Mouse (Mus musculus) MEL (cell line): ENCODE measurements around the gene Lnx2. TPM values are rescaled to one million over a fixed set of nuclear protein-coding genes. Genes with fewer than 3 reads are reported as not detected.

Experiments
- DNase-seq: peaks from one replicate; pipeline ENCODE4 v3.0.0; 2011; ENCODE audit warnings: low read depth, low spot score
- H3K27ac ChIP-seq: 2 replicates; pipeline ENCODE4 v1.5.1; 2012; ENCODE audit warnings: low read depth, mild to moderate bottlenecking, control low read depth, low read length, moderate library complexity; ENCODE audit not compliant: control insufficient read depth
- H3K27me3 ChIP-seq, 2 experiments: fragments of 150-350 bp in 1 of 2; sonication (generic) in 1 of 2; 2 replicates each; pipeline ENCODE4 v1.6.1; 2012; ENCODE audit warnings: low read length in 2 of 2, mild to moderate bottlenecking in 2 of 2, improper control_type of control experiment in 1 of 2, moderate library complexity in 1 of 2; ENCODE audit not compliant: insufficient read depth in 2 of 2, control insufficient read depth in 1 of 2
- H3K36me3 ChIP-seq, 2 experiments: 2 replicates each; pipeline ENCODE4 v1.6.1; 2012 to 2014; ENCODE audit warnings: low read length in 2 of 2, improper control_type of control experiment in 1 of 2, inconsistent platforms in 1 of 2, mild to moderate bottlenecking in 1 of 2; ENCODE audit not compliant: insufficient read depth in 2 of 2, control insufficient read depth in 1 of 2
- H3K4me1 ChIP-seq, 2 experiments: fragments of 150-350 bp in 1 of 2; sonication (generic) in 1 of 2; 2 replicates each; pipeline ENCODE4 v1.6.1; 2012; ENCODE audit warnings: low read length in 2 of 2, improper control_type of control experiment in 1 of 2, mild to moderate bottlenecking in 1 of 2; ENCODE audit not compliant: insufficient read depth in 2 of 2, control insufficient read depth in 1 of 2
- H3K4me3 ChIP-seq, 2 experiments: fragments of 150-350 bp in 1 of 2; sonication (generic) in 1 of 2; 2 replicates each; pipeline ENCODE4 v1.5.1; 2012; ENCODE audit warnings: low read depth in 2 of 2, low read length in 2 of 2, mild to moderate bottlenecking in 2 of 2, moderate library complexity in 2 of 2, control low read depth in 1 of 2, improper control_type of control experiment in 1 of 2; ENCODE audit not compliant: control insufficient read depth in 1 of 2, insufficient read depth in 1 of 2
- H3K79me2 ChIP-seq: 2 replicates; pipeline ENCODE4 v1.6.1; 2012; ENCODE audit warnings: mild to moderate bottlenecking, low read length, moderate library complexity; ENCODE audit not compliant: control insufficient read depth, poor library complexity, insufficient read depth
- H3K9ac ChIP-seq: 2 replicates; pipeline ENCODE4 v1.6.1; 2012; ENCODE audit warnings: low read depth, mild to moderate bottlenecking, control low read depth, low read length, moderate library complexity; ENCODE audit not compliant: control insufficient read depth, poor library complexity, severe bottlenecking
- H3K9me3 ChIP-seq: fragments of 150-350 bp; sonication (generic); replicated peaks from 2 replicates; pipeline ENCODE4 v1.6.1; 2012; ENCODE audit warnings: mild to moderate bottlenecking, low read length, improper control_type of control experiment, moderate library complexity; ENCODE audit not compliant: insufficient read depth
- BHLHE40 ChIP-seq: IDR thresholded peaks from 2 replicates; pipeline ENCODE4 v1.6.1; 2012; ENCODE audit warnings: low read depth, mild to moderate bottlenecking, inconsistent platforms, low read length, improper control_type of control experiment, borderline replicate concordance
- CHD1 ChIP-seq: IDR thresholded peaks from 2 replicates; pipeline ENCODE4 v1.6.1; 2012; ENCODE audit warnings: low read depth, mild to moderate bottlenecking, inconsistent platforms, low read length, improper control_type of control experiment
- CTCF ChIP-seq, 3 experiments: IDR thresholded peaks in 2 of 3; conservative IDR thresholded peaks in 1 of 3; 2 replicates each; pipeline ENCODE4 v1.5.1; 2011 to 2012; ENCODE audit warnings: low read length in 3 of 3, low read depth in 2 of 3, mild to moderate bottlenecking in 2 of 3, improper control_type of control experiment in 1 of 3, inconsistent platforms in 1 of 3, mixed read lengths in 1 of 3, moderate library complexity in 1 of 3; ENCODE audit not compliant: control insufficient read depth in 1 of 3, insufficient read depth in 1 of 3, poor library complexity in 1 of 3, severe bottlenecking in 1 of 3
- E2F4 ChIP-seq: IDR thresholded peaks from 2 replicates; pipeline ENCODE4 v1.6.1; 2011; ENCODE audit warnings: low read depth, low read length, improper control_type of control experiment, borderline replicate concordance
- ELF1 ChIP-seq: IDR thresholded peaks from 2 replicates; pipeline ENCODE4 v1.6.1; 2014; ENCODE audit warnings: low read depth, mild to moderate bottlenecking, inconsistent platforms, low read length, improper control_type of control experiment, moderate library complexity
- EP300 ChIP-seq, 2 experiments: IDR thresholded peaks; 2 replicates each; pipeline ENCODE4 v1.6.1; 2011; ENCODE audit warnings: improper control_type of control experiment in 2 of 2, low read length in 2 of 2, low read depth in 1 of 2, mild to moderate bottlenecking in 1 of 2
- GABPA ChIP-seq: IDR thresholded peaks from 2 replicates; pipeline ENCODE4 v1.6.1; 2012; ENCODE audit warnings: low read depth, mild to moderate bottlenecking, inconsistent platforms, low read length, improper control_type of control experiment, moderate library complexity
- JUND ChIP-seq: IDR thresholded peaks from 2 replicates; pipeline ENCODE4 v1.6.1; 2011; ENCODE audit warnings: low read depth, mild to moderate bottlenecking, improper control_type of control experiment, low read length
- KAT2A ChIP-seq: conservative IDR thresholded peaks from 2 replicates; pipeline ENCODE4 v1.6.1; 2012; ENCODE audit warnings: low read depth, low read length, improper control_type of control experiment, inconsistent platforms
- MEF2A ChIP-seq: IDR thresholded peaks from 2 replicates; pipeline ENCODE4 v1.6.1; 2014; ENCODE audit warnings: low read depth, mild to moderate bottlenecking, inconsistent platforms, low read length, improper control_type of control experiment; ENCODE audit not compliant: poor library complexity, insufficient replicate concordance, severe bottlenecking; ENCODE audit errors: extremely low read depth
- MXI1 ChIP-seq: IDR thresholded peaks from 2 replicates; pipeline ENCODE4 v1.6.1; 2011; ENCODE audit warnings: mild to moderate bottlenecking, low read depth, low read length, improper control_type of control experiment
- MYC ChIP-seq: IDR thresholded peaks from 2 replicates; pipeline ENCODE4 v1.6.1; 2011; ENCODE audit warnings: low read depth, mild to moderate bottlenecking, low read length, improper control_type of control experiment, moderate library complexity
- POLR2A ChIP-seq, 2 experiments: IDR thresholded peaks; 2 replicates each; pipeline ENCODE4 v1.6.1; 2011 to 2012; ENCODE audit warnings: low read length in 2 of 2, mild to moderate bottlenecking in 2 of 2, control low read depth in 1 of 2, improper control_type of control experiment in 1 of 2, low read depth in 1 of 2, moderate library complexity in 1 of 2; ENCODE audit not compliant: control insufficient read depth in 1 of 2, insufficient read depth in 1 of 2, poor library complexity in 1 of 2
- POLR2AphosphoS2 ChIP-seq: IDR thresholded peaks from 2 replicates; pipeline ENCODE4 v1.6.1; 2011; ENCODE audit warnings: low read length, improper control_type of control experiment
- POLR2AphosphoS5 ChIP-seq: IDR thresholded peaks from 2 replicates; pipeline ENCODE4 v1.6.1; 2012; ENCODE audit warnings: low read depth, borderline replicate concordance, mild to moderate bottlenecking, inconsistent platforms, low read length, moderate library complexity, mixed read lengths
- SIN3A ChIP-seq: IDR thresholded peaks from 2 replicates; pipeline ENCODE4 v1.6.1; 2012; ENCODE audit warnings: low read length, improper control_type of control experiment, inconsistent platforms
- ZKSCAN1 ChIP-seq: IDR thresholded peaks from 2 replicates; pipeline ENCODE4 v1.6.1; 2012; ENCODE audit warnings: low read depth, mild to moderate bottlenecking, inconsistent platforms, low read length, improper control_type of control experiment, moderate library complexity
- polyA plus RNA-seq, 2 experiments: library from polyadenylated mRNA; stranded (reverse) in 1 of 2; unstranded in 1 of 2; fragments of >175 nt in 1 of 2; fragments of >200 nt in 1 of 2; gene quantifications; 2 replicates each; pipeline versions ENCODE4 v1.2.1 to v1.2.4; 2012; ENCODE audit warnings: low replicate concordance in 2 of 2, low read depth in 1 of 2; ENCODE audit not compliant: insufficient read length in 2 of 2, insufficient read depth in 1 of 2, missing spikeins in 1 of 2
- total RNA-seq: library from RNA; depleted of rRNA; stranded (reverse); fragments of 300-350 nt; gene quantifications from 2 replicates; pipeline ENCODE4 v1.2.3, GENCODE M21; 2012

Gene Lnx2
- total and polyA plus RNA-seq, 3 experiments: 22.0 to 26.1 TPM; not detected in 1

- peaks cover 18% of the 10 kb centered on the region for H3K79me2 ChIP-seq
- no peak for TF ChIP-seq CHD1
- TF ChIP-seq GABPA: no peak
- no peak for TF ChIP-seq ZKSCAN1
- TF ChIP-seq POLR2AphosphoS2: no peak
- H3K36me3 ChIP-seq: peaks cover 0 to 7% of the 10 kb centered on the region in 2 experiments; a peak in 2 of 4 replicates
Observed at GRCm38 (mm10) chr5:147043240-147043844, 33.0 kb downstream of the Lnx2 start.

GRCm38 (mm10) chr5:147041965-147042937 lies 34.1 kb downstream of the Lnx2 start:
- Histone ChIP-seq H3K36me3 (peaks cover 0 to 7% of the 10 kb centered on the region in 2 experiments; a peak in 2 of 4 replicates), H3K9ac (no peak overlapping the region), H3K27ac (no peak overlapping the region), H3K27me3 (no peaks in the 10 kb centered on the region), H3K4me1 (no peaks in the 10 kb centered on the region), H3K9me3 (no peaks in the 10 kb centered on the region), H3K4me3 (no peak overlapping the region), H3K79me2 (peaks cover 18% of the 10 kb centered on the region; the same call in 1 of the 2 replicates)
- DNase-seq: no peak
- TF ChIP-seq JUND (no peak), ZKSCAN1 (no peak), POLR2A (IDR thresholded peaks at IDR 0.05; ENCODE audit: control insufficient read depth in 1 of 2, insufficient read depth in 1 of 2, low read depth in 1 of 2, low read length in 2 of 2, poor library complexity in 1 of 2) (no peak), POLR2AphosphoS5 (no peak), CTCF (IDR thresholded peaks at IDR 0.05 in 2 of 3, conservative IDR thresholded peaks at IDR 0.05 in 1 of 3; ENCODE audit: control insufficient read depth in 1 of 3, insufficient read depth in 1 of 3, low read depth in 2 of 3, low read length in 3 of 3, poor library complexity in 1 of 3, severe bottlenecking in 1 of 3) (no peak), BHLHE40 (no peak), SIN3A (no peak), KAT2A (no peak), POLR2AphosphoS2 (no peak), MXI1 (no peak), MYC (no peak), E2F4 (no peak), EP300 (IDR thresholded peaks at IDR 0.05; ENCODE audit: low read depth in 1 of 2, low read length in 2 of 2) (no peak), MEF2A (no peak), ELF1 (no peak)

More at GRCm38 (mm10) chr5:147043240-147043844, 33.0 kb downstream of the Lnx2 start:
- no peak overlapping the region for H3K9ac ChIP-seq
- H3K27me3 ChIP-seq: no peaks in the 10 kb centered on the region
- H3K4me3 ChIP-seq: no peak overlapping the region
- H3K9me3 ChIP-seq: no peaks in the 10 kb centered on the region
- no peaks in the 10 kb centered on the region for H3K4me1 ChIP-seq
- DNase-seq: no peak
- no peak overlapping the region for H3K27ac ChIP-seq
